8 mouse cellular contexts compared by ENCODE assay signal in genomic region chr7:28344637-28345036, GRCm38 (mm10). TPM values are rescaled to one million over a fixed set of nuclear protein-coding genes. Genes with fewer than 3 reads are reported as not detected.
A peak's percentile ranks its signal among the peaks of the same experiment; 100 is the strongest.
DNase-seq lines count a peak whose midpoint lies in the region; ATAC-seq and TF ChIP-seq lines count a peak whose summit lies in the region.

No protein-coding gene starts in this region.

- 0 out of 2 replicates have a peak, but pooled peaks cover 2% of the 10 kb centered on the region for H3K4me1 ChIP-seq in hindbrain, embryonic 14.5 days (replicated peaks; ENCODE audit: control insufficient read depth, insufficient read depth, low read length)
- H3K4me1 ChIP-seq in hindbrain, embryonic 12.5 days = peaks cover 3% of the 10 kb centered on the region
- H3K4me1 ChIP-seq in embryonic facial prominence, embryonic 11.5 days (ENCODE audit: control insufficient read depth, insufficient read depth, low read length) = no peaks in the 10 kb centered on the region
- peaks cover 3% of the 10 kb centered on the region; the same call in 1 of the 2 replicates for H3K4me1 ChIP-seq in midbrain, postnatal 0 days (ENCODE audit: insufficient read depth, low read length)

- no peaks in the 10 kb centered on the region for H3K9me3 ChIP-seq in hindbrain, embryonic 14.5 days (ENCODE audit: control insufficient read depth, low read length)
- no peaks in the 10 kb centered on the region for H3K9me3 ChIP-seq in hindbrain, embryonic 12.5 days (replicated peaks)
- no peaks in the 10 kb centered on the region for H3K9me3 ChIP-seq in embryonic facial prominence, embryonic 11.5 days (replicated peaks; ENCODE audit: control insufficient read depth, low read length)
- no peaks in the 10 kb centered on the region for H3K9me3 ChIP-seq in midbrain, postnatal 0 days (ENCODE audit: low read length)

- peak; percentile 93 for TF ChIP-seq CTCF in midbrain, postnatal 0 days (IDR thresholded peaks at IDR 0.05)

- no peak overlapping the region for H3K27ac ChIP-seq in hindbrain, embryonic 14.5 days
- H3K27ac ChIP-seq in hindbrain, embryonic 12.5 days = no peak overlapping the region
- H3K27ac ChIP-seq in embryonic facial prominence, embryonic 11.5 days (replicated peaks; ENCODE audit: low read depth, low read length) = no peak overlapping the region
- H3K27ac ChIP-seq in midbrain, postnatal 0 days (ENCODE audit: low read depth, low read length) = no peak overlapping the region

- WGBS in hindbrain, embryonic 14.5 days = 4% methylated on average over 4 of the region's 4 CpGs
- WGBS in hindbrain, embryonic 12.5 days = 5% methylated on average over 4 of the region's 4 CpGs
- WGBS in embryonic facial prominence, embryonic 11.5 days = 5% methylated on average over 4 of the region's 4 CpGs
- 4% methylated on average over 4 of the region's 4 CpGs for WGBS in midbrain, postnatal 0 days

- peak; percentile 84 for DNase-seq in hindbrain, embryonic 14.5 days (ENCODE audit: low spot score)
- peak; percentile 71 for DNase-seq in adipocyte (ENCODE audit: low spot score)
- peak; percentile 84 for DNase-seq in embryonic facial prominence, embryonic 11.5 days (ENCODE audit: low spot score)
- DNase-seq in left cerebral cortex, postnatal 25 days (ENCODE audit: low spot score in 2 of 2) = peak; percentile 40 to 66
- DNase-seq in midbrain, postnatal 0 days (ENCODE audit: low spot score) = peak; percentile 74
- peak; percentile 80 for DNase-seq in testis, postnatal 10 days (ENCODE audit: low spot score)

- ATAC-seq in hindbrain, embryonic 14.5 days (ENCODE audit: low FRiP score) = peak; percentile 18; the same call in 1 of the 2 replicates
- ATAC-seq in hindbrain, embryonic 12.5 days (ENCODE audit: low FRiP score) = no peak
- ATAC-seq in CD4-positive, CD25-positive, alpha-beta regulatory T cell, adult 4 months = peak; percentile 71
- no peak for ATAC-seq in embryonic facial prominence, embryonic 11.5 days (replicated peaks; ENCODE audit: insufficient number of reproducible peaks, low FRiP score, low TSS enrichment, low read depth)
- ATAC-seq in midbrain, postnatal 0 days (ENCODE audit: low FRiP score) = no peak

- no peaks in the 10 kb centered on the region for H3K27me3 ChIP-seq in hindbrain, embryonic 14.5 days (ENCODE audit: control insufficient read depth, insufficient read depth, low read length)
- H3K27me3 ChIP-seq in hindbrain, embryonic 12.5 days = no peaks in the 10 kb centered on the region
- H3K27me3 ChIP-seq in embryonic facial prominence, embryonic 11.5 days (ENCODE audit: control insufficient read depth, insufficient read depth, low read length) = no peaks in the 10 kb centered on the region
- no peaks in the 10 kb centered on the region for H3K27me3 ChIP-seq in midbrain, postnatal 0 days (ENCODE audit: insufficient read depth, low read length)

- H3K36me3 ChIP-seq in hindbrain, embryonic 14.5 days (replicated peaks; ENCODE audit: control insufficient read depth, insufficient read depth) = no peaks in the 10 kb centered on the region
- no peaks in the 10 kb centered on the region for H3K36me3 ChIP-seq in hindbrain, embryonic 12.5 days
- H3K36me3 ChIP-seq in embryonic facial prominence, embryonic 11.5 days (replicated peaks; ENCODE audit: control insufficient read depth, insufficient read depth, low read depth, low read length) = no peaks in the 10 kb centered on the region
- no peaks in the 10 kb centered on the region for H3K36me3 ChIP-seq in midbrain, postnatal 0 days (ENCODE audit: insufficient read depth, low read length)

- intact Hi-C loops in left cerebral cortex, postnatal 25 days (cut with DNase I) = no loop called here

- no peak overlapping the region for H3K9ac ChIP-seq in hindbrain, embryonic 14.5 days
- no peak overlapping the region for H3K9ac ChIP-seq in hindbrain, embryonic 12.5 days
- no peak overlapping the region for H3K9ac ChIP-seq in embryonic facial prominence, embryonic 11.5 days (replicated peaks; ENCODE audit: low read length)
- H3K9ac ChIP-seq in midbrain, postnatal 0 days (replicated peaks; ENCODE audit: low read length, poor library complexity, severe bottlenecking) = no peak overlapping the region

- no peak overlapping the region for H3K4me2 ChIP-seq in hindbrain, embryonic 14.5 days (replicated peaks)
- no peak overlapping the region for H3K4me2 ChIP-seq in hindbrain, embryonic 12.5 days (replicated peaks)
- no peak overlapping the region for H3K4me2 ChIP-seq in embryonic facial prominence, embryonic 11.5 days (ENCODE audit: low read depth, low read length)
- H3K4me2 ChIP-seq in midbrain, postnatal 0 days (ENCODE audit: low read depth, low read length, poor library complexity, severe bottlenecking) = no peak overlapping the region

- no peak overlapping the region for H3K4me3 ChIP-seq in hindbrain, embryonic 14.5 days (replicated peaks; ENCODE audit: low read length)
- H3K4me3 ChIP-seq in hindbrain, embryonic 12.5 days = no peak overlapping the region
- H3K4me3 ChIP-seq in embryonic facial prominence, embryonic 11.5 days (ENCODE audit: low read depth, low read length) = no peak overlapping the region
- no peak overlapping the region for H3K4me3 ChIP-seq in midbrain, postnatal 0 days (ENCODE audit: low read depth, low read length)

RNA-seq across cellular contexts. Expression of gene Rps16, which starts 5.8 kb away (rescaled TPM):
- polyA plus RNA-seq in hindbrain, embryonic 14.5 days (2014; fragmentation: Nextera tagmentation; extraction: Ambion mirVana) = 521 and 677 TPM in 2 replicates
- polyA plus RNA-seq in hindbrain, embryonic 12.5 days (2016; fragmentation: Nextera tagmentation; extraction: Ambion mirVana) = 514 and 573 TPM in 2 replicates
- polyA plus RNA-seq in CD4-positive, CD25-positive, alpha-beta regulatory T cell, adult 4 months (2017; shearing (Covaris generic)) = 1,000 to 10,000 TPM; 1,259 to 1,457 TPM
- 988 and 991 TPM in 2 replicates for polyA plus RNA-seq in embryonic facial prominence, embryonic 11.5 days (2014; fragmentation: Nextera tagmentation; extraction: Ambion mirVana)
- 100 to 1,000 TPM; 438 to 443 TPM for total RNA-seq in left cerebral cortex, postnatal 25 days (2021)
- 158 and 163 TPM in 2 replicates for total RNA-seq in midbrain, postnatal 0 days (2014; rRNA removed)
- polyA plus RNA-seq in midbrain, postnatal 0 days (2015; fragmentation: Nextera tagmentation; extraction: Ambion mirVana) = 536 and 539 TPM in 2 replicates

RNA-seq across cellular contexts. Expression of gene Supt5, which starts 6.1 kb away (rescaled TPM):
- 75.2 and 78.3 TPM in 2 replicates for polyA plus RNA-seq in hindbrain, embryonic 14.5 days (2014; fragmentation: Nextera tagmentation; extraction: Ambion mirVana)
- 105 and 112 TPM in 2 replicates for polyA plus RNA-seq in hindbrain, embryonic 12.5 days (2016; fragmentation: Nextera tagmentation; extraction: Ambion mirVana)
- polyA plus RNA-seq in CD4-positive, CD25-positive, alpha-beta regulatory T cell, adult 4 months (2017; shearing (Covaris generic)) = 100 to 1,000 TPM; 121 to 229 TPM
- 72.3 and 73.9 TPM in 2 replicates for polyA plus RNA-seq in embryonic facial prominence, embryonic 11.5 days (2014; fragmentation: Nextera tagmentation; extraction: Ambion mirVana)
- total RNA-seq in left cerebral cortex, postnatal 25 days (2021) = 100 to 1,000 TPM; 113 to 119 TPM
- total RNA-seq in midbrain, postnatal 0 days (2014; rRNA removed) = 99.5 and 104 TPM in 2 replicates
- polyA plus RNA-seq in midbrain, postnatal 0 days (2015; fragmentation: Nextera tagmentation; extraction: Ambion mirVana) = 84.8 and 86.1 TPM in 2 replicates

RNA-seq across cellular contexts. Expression of gene Plekhg2, which starts 27.8 kb away (rescaled TPM):
- 21.5 and 25.5 TPM in 2 replicates for polyA plus RNA-seq in hindbrain, embryonic 14.5 days (2014; fragmentation: Nextera tagmentation; extraction: Ambion mirVana)
- polyA plus RNA-seq in hindbrain, embryonic 12.5 days (2016; fragmentation: Nextera tagmentation; extraction: Ambion mirVana) = 71.7 and 74.9 TPM in 2 replicates
- 100 to 1,000 TPM in 1 of 2 experiments, 10 to 100 TPM in 1; 65.5 to 110 TPM for polyA plus RNA-seq in CD4-positive, CD25-positive, alpha-beta regulatory T cell, adult 4 months (2017; shearing (Covaris generic))
- 38.8 and 50.0 TPM in 2 replicates for polyA plus RNA-seq in embryonic facial prominence, embryonic 11.5 days (2014; fragmentation: Nextera tagmentation; extraction: Ambion mirVana)
- total RNA-seq in left cerebral cortex, postnatal 25 days (2021) = 1 to 10 TPM; 5.0 to 6.7 TPM
- 15.3 and 19.4 TPM in 2 replicates for total RNA-seq in midbrain, postnatal 0 days (2014; rRNA removed)
- polyA plus RNA-seq in midbrain, postnatal 0 days (2015; fragmentation: Nextera tagmentation; extraction: Ambion mirVana) = 7.9 and 8.0 TPM in 2 replicates

RNA-seq across cellular contexts. Expression of gene Timm50, which starts 32.8 kb away (rescaled TPM):
- polyA plus RNA-seq in hindbrain, embryonic 14.5 days (2014; fragmentation: Nextera tagmentation; extraction: Ambion mirVana) = 125 and 137 TPM in 2 replicates
- polyA plus RNA-seq in hindbrain, embryonic 12.5 days (2016; fragmentation: Nextera tagmentation; extraction: Ambion mirVana) = 142 and 160 TPM in 2 replicates
- polyA plus RNA-seq in CD4-positive, CD25-positive, alpha-beta regulatory T cell, adult 4 months (2017; shearing (Covaris generic)) = 10 to 100 TPM; 35.3 to 36.3 TPM
- 172 and 177 TPM in 2 replicates for polyA plus RNA-seq in embryonic facial prominence, embryonic 11.5 days (2014; fragmentation: Nextera tagmentation; extraction: Ambion mirVana)
- total RNA-seq in left cerebral cortex, postnatal 25 days (2021) = 10 to 100 TPM; 39.0 to 40.8 TPM
- total RNA-seq in midbrain, postnatal 0 days (2014; rRNA removed) = 59.2 and 76.3 TPM in 2 replicates
- 112 and 120 TPM in 2 replicates for polyA plus RNA-seq in midbrain, postnatal 0 days (2015; fragmentation: Nextera tagmentation; extraction: Ambion mirVana)

RNA-seq across cellular contexts. Expression of gene Zfp36, which starts 35.4 kb away (rescaled TPM):
- polyA plus RNA-seq in hindbrain, embryonic 14.5 days (2014; fragmentation: Nextera tagmentation; extraction: Ambion mirVana) = 3.0 and 3.7 TPM in 2 replicates
- 6.3 and 7.3 TPM in 2 replicates for polyA plus RNA-seq in hindbrain, embryonic 12.5 days (2016; fragmentation: Nextera tagmentation; extraction: Ambion mirVana)
- polyA plus RNA-seq in CD4-positive, CD25-positive, alpha-beta regulatory T cell, adult 4 months (2017; shearing (Covaris generic)) = 100 to 1,000 TPM; 156 to 341 TPM
- polyA plus RNA-seq in embryonic facial prominence, embryonic 11.5 days (2014; fragmentation: Nextera tagmentation; extraction: Ambion mirVana) = 4.7 and 5.5 TPM in 2 replicates
- 1 to 10 TPM; 2.2 to 2.9 TPM for total RNA-seq in left cerebral cortex, postnatal 25 days (2021)
- 3.0 and 4.1 TPM in 2 replicates for total RNA-seq in midbrain, postnatal 0 days (2014; rRNA removed)
- polyA plus RNA-seq in midbrain, postnatal 0 days (2015; fragmentation: Nextera tagmentation; extraction: Ambion mirVana) = 2.9 and 3.4 TPM in 2 replicates

Comparison
In these comparisons a context has a peak if more than half of its experiments do, and no peak if none do; other contexts are left out.
1. ATAC-seq: peak in hindbrain, embryonic 14.5 days (single experiment) and CD4-positive, CD25-positive, alpha-beta regulatory T cell, adult 4 months (single experiment); none in hindbrain, embryonic 12.5 days (single experiment), embryonic facial prominence, embryonic 11.5 days (single experiment) and midbrain, postnatal 0 days (single experiment).
2. Peak in every context shown above with its lines, with median percentiles within 50 percentile points of each other: DNase-seq.